11 mouse cellular contexts compared by ENCODE assay signal in genomic region chr15:102747853-102748252, GRCm38 (mm10). TPM values are rescaled to one million over a fixed set of nuclear protein-coding genes. Genes with fewer than 3 reads are reported as not detected.
DNase-seq lines count a peak whose midpoint lies in the region; ATAC-seq lines count a peak whose summit lies in the region.
"Had no signal": no experiment of that assay in that cellular context is flagged by ENCODE, and none has a peak within 500 bp of the region (broad histone marks: within the 10 kb centered on the region; RNA-seq: fewer than 3 reads in every experiment).

No protein-coding gene starts in this region.

- DNase-seq in cerebellum, adult 9-11 months = peak; percentile 45
- no peak for DNase-seq in cerebellum, adult 11 months
- DNase-seq in spleen, adult 12 weeks (ENCODE audit: low spot score) = no peak
- no peak for DNase-seq in left cerebral cortex, postnatal 25 days (ENCODE audit: low spot score in 2 of 2)
- DNase-seq in right cerebral cortex, adult 18-20 months = no peak
- DNase-seq: adrenal gland, postnatal 36 days; kidney, adult 11 months had no signal

- no peaks in the 10 kb centered on the region for H3K36me3 ChIP-seq in embryonic facial prominence, embryonic 12.5 days
- no peaks in the 10 kb centered on the region for H3K36me3 ChIP-seq in hindbrain, embryonic 12.5 days
- no peaks in the 10 kb centered on the region for H3K36me3 ChIP-seq in midbrain, embryonic 12.5 days
- H3K36me3 ChIP-seq: heart, embryonic 10.5 days had no signal

- H3K4me3 ChIP-seq in embryonic facial prominence, embryonic 12.5 days = no peak overlapping the region
- peak overlapping the region; percentile 35; the same call in 1 of the 2 replicates for H3K4me3 ChIP-seq in hindbrain, embryonic 12.5 days
- H3K4me3 ChIP-seq in midbrain, embryonic 12.5 days = no peak overlapping the region

- intact Hi-C loops in left cerebral cortex, postnatal 25 days (cut with DNase I) = no loop called here

- no peak overlapping the region for H3K9ac ChIP-seq in embryonic facial prominence, embryonic 12.5 days
- H3K9ac ChIP-seq in hindbrain, embryonic 12.5 days = no peak overlapping the region
- peak overlapping the region; percentile 69 for H3K9ac ChIP-seq in midbrain, embryonic 12.5 days (replicated peaks)

- 22% methylated on average over 8 of the region's 8 CpGs for WGBS in embryonic facial prominence, embryonic 12.5 days
- WGBS in hindbrain, embryonic 12.5 days = 18% methylated on average over 8 of the region's 8 CpGs
- WGBS in midbrain, embryonic 12.5 days = 14% methylated on average over 8 of the region's 8 CpGs

- no peaks in the 10 kb centered on the region for H3K9me3 ChIP-seq in embryonic facial prominence, embryonic 12.5 days
- H3K9me3 ChIP-seq in hindbrain, embryonic 12.5 days (replicated peaks) = no peaks in the 10 kb centered on the region
- no peaks in the 10 kb centered on the region for H3K9me3 ChIP-seq in midbrain, embryonic 12.5 days
- H3K9me3 ChIP-seq: heart, embryonic 10.5 days had no signal

- peak overlapping the region; percentile 75 for H3K4me2 ChIP-seq in embryonic facial prominence, embryonic 12.5 days (replicated peaks)
- peak overlapping the region; percentile 70 for H3K4me2 ChIP-seq in hindbrain, embryonic 12.5 days (replicated peaks)
- H3K4me2 ChIP-seq in midbrain, embryonic 12.5 days (replicated peaks) = peak overlapping the region; percentile 81

- H3K27ac ChIP-seq in embryonic facial prominence, embryonic 12.5 days = no peak overlapping the region
- H3K27ac ChIP-seq in hindbrain, embryonic 12.5 days = peak overlapping the region; percentile 93
- H3K27ac ChIP-seq in midbrain, embryonic 12.5 days (replicated peaks) = peak overlapping the region; percentile 93

- no peak for ATAC-seq in embryonic facial prominence, embryonic 12.5 days (ENCODE audit: insufficient number of reproducible peaks, insufficient read depth, low FRiP score, low TSS enrichment)
- no peak for ATAC-seq in hindbrain, embryonic 12.5 days (ENCODE audit: low FRiP score)
- no peak for ATAC-seq in midbrain, embryonic 12.5 days (ENCODE audit: low FRiP score, low read depth)

- H3K4me1 ChIP-seq in embryonic facial prominence, embryonic 12.5 days = peaks cover 18% of the 10 kb centered on the region; the same call in 1 of the 2 replicates
- peaks cover 52% of the 10 kb centered on the region for H3K4me1 ChIP-seq in hindbrain, embryonic 12.5 days
- H3K4me1 ChIP-seq in midbrain, embryonic 12.5 days = peaks cover 51% of the 10 kb centered on the region

- H3K27me3 ChIP-seq in embryonic facial prominence, embryonic 12.5 days = peaks cover 97% of the 10 kb centered on the region
- peaks cover 97% of the 10 kb centered on the region for H3K27me3 ChIP-seq in hindbrain, embryonic 12.5 days
- peaks cover 98% of the 10 kb centered on the region for H3K27me3 ChIP-seq in midbrain, embryonic 12.5 days

RNA-seq across cellular contexts. Expression of gene Calcoco1, which starts 25.9 kb away (rescaled TPM):
- polyA plus RNA-seq in embryonic facial prominence, embryonic 12.5 days (2016; fragmentation: Nextera tagmentation; extraction: Ambion mirVana) = 46.4 and 50.2 TPM in 2 replicates
- polyA plus RNA-seq in hindbrain, embryonic 12.5 days (2016; fragmentation: Nextera tagmentation; extraction: Ambion mirVana) = 47.3 and 49.1 TPM in 2 replicates
- polyA plus RNA-seq in midbrain, embryonic 12.5 days (2016; fragmentation: Nextera tagmentation; extraction: Ambion mirVana) = 41.4 and 42.4 TPM in 2 replicates
- 10 to 100 TPM; 64.4 to 68.3 TPM for total RNA-seq in left cerebral cortex, postnatal 25 days (2021)
